Mouse (Mus musculus) stomach, embryonic 14.5 days (tissue): Measurements from ENCODE around the gene E130309D02Rik. TPM values are rescaled to one million over a fixed set of nuclear protein-coding genes. Genes with fewer than 3 reads are reported as not detected.
A peak's percentile ranks its signal among the peaks of the same experiment; 100 is the strongest.

Source experiments
- ATAC-seq: fragments of 200-750 bp; cut with Nextera tagmentation; 2 replicates; pipeline ENCODE4 v1.8.0; 2017; ENCODE audit warnings: low read depth, moderate TSS enrichment; ENCODE audit not compliant: insufficient number of reproducible peaks, insufficient read depth, low FRiP score
- H3K27ac ChIP-seq: fragments of 300-500 bp; sonication (generic); 2 replicates; pipeline ENCODE4 v1.5.1; 2014; ENCODE audit warnings: mild to moderate bottlenecking, low read length, moderate library complexity, mixed read lengths
- H3K27me3 ChIP-seq: fragments of 300-500 bp; sonication (generic); 2 replicates; pipeline ENCODE4 v1.6.1; 2014; ENCODE audit warnings: low read length, control low read depth, mixed read lengths; ENCODE audit not compliant: control insufficient read depth, insufficient read depth
- H3K36me3 ChIP-seq: fragments of 300-500 bp; sonication (generic); 2 replicates; pipeline ENCODE4 v1.6.1; 2014; ENCODE audit warnings: mild to moderate bottlenecking, control low read depth, low read length, moderate library complexity, mixed read lengths; ENCODE audit not compliant: control insufficient read depth, insufficient read depth
- H3K4me1 ChIP-seq: fragments of 300-500 bp; sonication (generic); 2 replicates; pipeline ENCODE4 v1.6.1; 2014; ENCODE audit warnings: low read length, control low read depth, mixed read lengths; ENCODE audit not compliant: control insufficient read depth, insufficient read depth
- H3K4me2 ChIP-seq: fragments of 300-500 bp; sonication (generic); replicated peaks from 2 replicates; pipeline ENCODE4 v1.6.1; 2014; ENCODE audit warnings: low read depth, low read length, control low read depth
- H3K4me3 ChIP-seq: fragments of 300-500 bp; sonication (generic); 2 replicates; pipeline ENCODE4 v1.5.1; 2014; ENCODE audit warnings: low read depth, low read length, control low read depth
- H3K9ac ChIP-seq: fragments of 300-500 bp; sonication (generic); replicated peaks from 2 replicates; pipeline ENCODE4 v1.6.1; 2014; ENCODE audit warnings: low read depth, mild to moderate bottlenecking, control low read depth, low read length, moderate library complexity, mixed read lengths
- H3K9me3 ChIP-seq: fragments of 300-500 bp; sonication (generic); 2 replicates; pipeline ENCODE4 v1.6.1; 2016; ENCODE audit warnings: low read depth, low read length, control low read depth; ENCODE audit not compliant: control insufficient read depth
- WGBS: fragments of 180-500 bp; shearing (Covaris S2); extraction: QIAGEN DNeasy Blood & Tissue Kit; methylation state at CpG from one replicate; pipeline ENCODE4 v1.1.7; 2014; 5-methylcytosine and 5-hydroxymethylcytosine counted together
- polyA plus RNA-seq: library from polyadenylated mRNA; unstranded; fragments of >200 nt; fragmentation: Nextera tagmentation; extraction: Ambion mirVana; gene quantifications from 2 replicates; pipeline ENCODE4 v1.2.1, GENCODE M21; 2014

E130309D02Rik gene
- polyA plus RNA-seq, 1 experiment from 2014 or later: 26.0 TPM

DNA sequence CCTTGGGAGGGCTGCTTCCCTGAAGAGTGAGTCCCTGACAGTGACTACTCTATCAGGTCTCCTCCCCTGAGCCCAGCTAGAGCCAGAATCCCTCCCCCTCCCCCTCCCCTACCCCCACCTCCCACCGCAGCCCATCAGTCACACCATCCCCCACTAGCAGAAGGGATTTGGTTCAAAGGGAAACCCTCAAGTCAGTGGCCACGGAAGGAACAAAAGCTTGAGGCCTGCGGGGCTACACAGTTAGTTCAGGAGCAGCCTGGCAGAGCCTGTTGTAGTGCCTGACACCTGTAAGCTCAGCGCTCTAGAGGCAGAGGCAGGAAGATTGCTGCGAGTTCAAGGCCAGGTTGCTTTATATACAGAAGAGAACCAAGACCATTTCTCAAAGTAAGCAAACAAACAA lies 40.9 kb upstream of the E130309D02Rik start:
- Histone ChIP-seq H3K27me3 (peaks cover 10% of the 10 kb centered on the region; the same call in 1 of the 2 replicates), H3K4me3 (no peak overlapping the region), H3K27ac (no peak overlapping the region), H3K4me1 (no peaks in the 10 kb centered on the region), H3K9me3 (no peaks in the 10 kb centered on the region), H3K9ac (no peak overlapping the region), H3K4me2 (no peak overlapping the region), H3K36me3 (no peaks in the 10 kb centered on the region)
- WGBS: 33% methylated on average over 5 of the region's 5 CpGs
- ATAC-seq: no peak

DNA sequence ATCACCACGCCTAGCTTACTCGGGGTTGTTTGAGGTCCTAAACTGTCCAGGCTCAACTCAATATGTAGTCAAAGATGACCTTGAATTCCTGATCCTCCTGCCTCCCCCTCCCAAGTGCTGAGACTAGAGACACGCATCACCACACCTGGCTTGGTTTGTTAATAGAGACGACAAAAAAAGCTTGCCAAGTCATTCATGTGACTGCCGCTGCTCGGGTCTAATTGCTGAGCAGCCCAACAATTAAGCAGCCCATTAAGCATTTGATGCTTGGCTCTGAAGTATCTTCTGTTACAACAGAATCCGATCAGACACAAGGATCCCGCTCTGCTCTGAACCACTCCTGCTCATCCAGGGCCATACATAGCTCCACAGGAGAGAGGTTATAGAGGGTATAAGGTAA lies 31.2 kb upstream of the E130309D02Rik start:
- 78% methylated on average over 8 of the region's 8 CpGs for WGBS

DNA sequence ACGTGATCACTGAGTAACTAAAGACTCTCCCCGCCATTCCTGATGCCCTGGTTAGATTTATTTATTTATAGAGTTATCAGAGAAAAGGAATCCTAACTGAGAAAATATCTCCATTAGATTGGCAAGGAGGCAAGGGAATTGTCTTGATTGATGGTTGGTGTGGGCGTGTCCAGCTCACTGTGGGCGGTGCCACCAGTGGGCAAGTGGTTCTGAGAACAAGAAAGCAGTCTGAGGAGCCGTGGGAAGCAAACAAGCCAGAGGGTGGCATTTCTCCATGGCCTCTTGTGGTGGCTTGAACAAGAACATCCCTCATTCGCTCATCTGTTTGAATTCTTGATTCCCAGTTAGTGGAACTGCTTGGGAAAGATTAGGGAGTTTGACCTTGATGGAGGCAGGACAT lies 24.4 kb upstream of the E130309D02Rik start:
- no peaks in the 10 kb centered on the region for H3K36me3 ChIP-seq
- H3K4me3 ChIP-seq: no peak overlapping the region
- no peak overlapping the region for H3K9ac ChIP-seq
- H3K4me2 ChIP-seq: no peak overlapping the region
- 54% methylated on average over 6 of the region's 6 CpGs for WGBS
- H3K4me1 ChIP-seq: no peaks in the 10 kb centered on the region
- no peak overlapping the region for H3K27ac ChIP-seq
- no peaks in the 10 kb centered on the region for H3K9me3 ChIP-seq
- ATAC-seq: no peak
- no peaks in the 10 kb centered on the region for H3K27me3 ChIP-seq

More for the DNA sequence above, 31.2 kb upstream of the E130309D02Rik start:
- H3K36me3 ChIP-seq: no peaks in the 10 kb centered on the region
- H3K4me3 ChIP-seq: no peak overlapping the region
- H3K9ac ChIP-seq: no peak overlapping the region
- no peaks in the 10 kb centered on the region for H3K4me1 ChIP-seq
- no peak overlapping the region for H3K4me2 ChIP-seq
- H3K27me3 ChIP-seq: no peaks in the 10 kb centered on the region
- H3K27ac ChIP-seq: no peak overlapping the region
- ATAC-seq: no peak
- no peaks in the 10 kb centered on the region for H3K9me3 ChIP-seq

DNA sequence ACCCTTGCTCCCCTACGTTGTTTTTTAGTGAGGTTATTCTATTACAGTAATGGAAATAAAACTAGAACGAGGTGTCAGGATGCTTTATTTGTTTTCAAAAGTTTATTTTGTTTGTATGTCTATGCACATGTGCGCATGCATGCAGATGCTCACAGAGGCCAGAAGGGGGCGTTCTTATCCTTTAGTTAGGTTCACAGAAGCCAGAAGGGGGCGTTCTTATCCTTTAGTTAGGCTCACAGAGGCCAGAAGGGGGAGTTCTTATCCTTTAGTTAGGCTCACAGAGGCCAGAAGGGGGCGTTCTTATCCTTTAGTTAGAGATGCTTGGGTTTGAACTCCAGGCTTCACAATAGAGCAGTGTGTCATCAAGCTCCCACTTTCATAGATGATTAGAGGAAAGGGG lies 21.4 kb upstream of the E130309D02Rik start:
- 58% methylated on average over 6 of the region's 6 CpGs for WGBS
- H3K27ac ChIP-seq: no peak overlapping the region
- no peak overlapping the region for H3K4me2 ChIP-seq
- no peak for ATAC-seq
- no peak overlapping the region for H3K4me3 ChIP-seq
- no peak overlapping the region for H3K9ac ChIP-seq
- H3K4me1 ChIP-seq: no peaks in the 10 kb centered on the region
- no peaks in the 10 kb centered on the region for H3K9me3 ChIP-seq
- no peaks in the 10 kb centered on the region for H3K36me3 ChIP-seq
- H3K27me3 ChIP-seq: no peaks in the 10 kb centered on the region

DNA sequence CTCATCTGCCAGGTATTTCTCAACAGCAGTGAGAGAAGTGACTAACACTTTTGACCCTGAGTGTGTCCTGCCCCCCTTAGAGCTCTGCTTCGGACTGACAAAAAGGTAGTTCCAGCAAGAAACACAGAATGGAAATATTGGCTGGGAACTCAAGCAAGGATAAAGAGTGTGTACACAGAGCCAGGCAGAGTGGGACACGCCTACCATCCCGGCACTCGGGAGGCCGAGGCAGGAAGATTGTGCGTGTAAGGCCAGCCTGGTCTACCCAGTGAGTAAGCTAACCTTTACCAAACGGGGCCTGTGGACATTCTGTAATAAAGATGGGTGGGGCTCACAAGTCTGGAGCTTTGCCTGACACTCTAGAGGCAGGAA lies 19.9 kb upstream of the E130309D02Rik start:
- H3K9ac ChIP-seq: no peak overlapping the region
- ATAC-seq: 0 out of 2 replicates have a peak, but pooled peaks have one; percentile 42
- H3K4me2 ChIP-seq: no peak overlapping the region
- H3K4me1 ChIP-seq: 0 out of 2 replicates have a peak, but pooled peaks cover under 1% of the 10 kb centered on the region
- H3K27ac ChIP-seq: no peak overlapping the region
- H3K27me3 ChIP-seq: no peaks in the 10 kb centered on the region
- H3K36me3 ChIP-seq: no peaks in the 10 kb centered on the region
- H3K9me3 ChIP-seq: no peaks in the 10 kb centered on the region
- no peak overlapping the region for H3K4me3 ChIP-seq
- WGBS: 78% methylated on average over 7 of the region's 7 CpGs

DNA sequence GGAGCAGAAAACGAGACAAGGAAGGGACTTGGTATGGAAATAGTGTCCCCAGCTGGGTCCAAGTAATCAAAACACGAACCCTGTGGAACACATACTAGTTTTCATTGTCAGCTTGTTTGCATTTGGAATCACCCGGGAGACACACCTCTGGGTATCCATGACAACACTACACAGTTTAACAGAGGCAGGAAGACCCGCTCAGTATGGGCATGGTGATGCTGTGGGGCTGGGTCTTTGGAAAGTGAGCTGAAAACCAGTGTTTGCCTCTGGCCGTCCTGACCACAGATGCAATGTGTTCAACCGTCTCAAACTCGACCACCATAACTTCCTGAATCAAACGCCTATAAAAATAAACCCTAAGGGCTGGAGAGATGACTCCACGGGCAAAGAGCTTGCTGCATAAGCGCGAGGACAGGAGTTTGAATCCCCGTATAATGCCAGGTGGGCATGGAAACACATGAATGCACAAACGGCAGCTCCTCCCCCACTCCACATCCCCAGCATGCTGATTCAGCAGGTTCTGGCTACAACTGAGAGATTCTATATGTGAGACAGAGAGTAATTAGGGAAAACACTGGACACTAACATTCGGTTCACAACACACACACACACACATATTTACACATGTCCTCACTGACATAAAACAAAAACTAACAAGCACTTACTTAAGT lies 19.4 kb upstream of the E130309D02Rik start:
- H3K4me3 ChIP-seq: no peak overlapping the region
- H3K27me3 ChIP-seq: no peaks in the 10 kb centered on the region
- H3K27ac ChIP-seq: no peak overlapping the region
- 0 out of 2 replicates have a peak, but pooled peaks cover 6% of the 10 kb centered on the region for H3K4me1 ChIP-seq
- H3K9ac ChIP-seq: no peak overlapping the region
- no peaks in the 10 kb centered on the region for H3K9me3 ChIP-seq
- 67% methylated on average over 14 of the region's 14 CpGs for WGBS
- no peak overlapping the region for H3K4me2 ChIP-seq
- ATAC-seq: no peak
- no peaks in the 10 kb centered on the region for H3K36me3 ChIP-seq

DNA sequence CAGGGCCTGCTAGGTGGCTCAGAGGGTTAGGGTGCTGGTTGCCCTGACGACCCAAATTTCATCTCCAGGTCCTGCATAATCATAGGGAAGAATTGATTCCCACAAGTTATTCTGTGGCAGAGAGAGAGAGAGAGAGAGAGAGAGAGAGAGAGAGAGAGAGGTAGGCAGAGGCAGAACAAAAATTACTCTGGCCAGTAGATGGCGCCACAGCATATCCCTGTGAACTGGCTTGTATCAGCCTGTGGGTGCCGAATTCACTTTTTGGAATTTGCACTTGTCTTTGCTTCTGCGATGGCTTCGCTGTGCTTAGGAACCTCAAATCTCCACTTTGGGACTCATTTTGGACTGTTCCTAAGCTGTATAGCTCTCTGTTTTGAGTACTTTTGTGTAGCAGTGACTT lies 18.7 kb upstream of the E130309D02Rik start:
- H3K4me1 ChIP-seq: 0 out of 2 replicates have a peak, but pooled peaks cover 6% of the 10 kb centered on the region
- 20% methylated on average over 5 of the region's 5 CpGs for WGBS
- H3K4me3 ChIP-seq: no peak overlapping the region
- H3K27me3 ChIP-seq: no peaks in the 10 kb centered on the region
- H3K4me2 ChIP-seq: no peak overlapping the region
- no peaks in the 10 kb centered on the region for H3K36me3 ChIP-seq
- no peak for ATAC-seq
- H3K9me3 ChIP-seq: no peaks in the 10 kb centered on the region
- H3K9ac ChIP-seq: no peak overlapping the region
- H3K27ac ChIP-seq: no peak overlapping the region

DNA sequence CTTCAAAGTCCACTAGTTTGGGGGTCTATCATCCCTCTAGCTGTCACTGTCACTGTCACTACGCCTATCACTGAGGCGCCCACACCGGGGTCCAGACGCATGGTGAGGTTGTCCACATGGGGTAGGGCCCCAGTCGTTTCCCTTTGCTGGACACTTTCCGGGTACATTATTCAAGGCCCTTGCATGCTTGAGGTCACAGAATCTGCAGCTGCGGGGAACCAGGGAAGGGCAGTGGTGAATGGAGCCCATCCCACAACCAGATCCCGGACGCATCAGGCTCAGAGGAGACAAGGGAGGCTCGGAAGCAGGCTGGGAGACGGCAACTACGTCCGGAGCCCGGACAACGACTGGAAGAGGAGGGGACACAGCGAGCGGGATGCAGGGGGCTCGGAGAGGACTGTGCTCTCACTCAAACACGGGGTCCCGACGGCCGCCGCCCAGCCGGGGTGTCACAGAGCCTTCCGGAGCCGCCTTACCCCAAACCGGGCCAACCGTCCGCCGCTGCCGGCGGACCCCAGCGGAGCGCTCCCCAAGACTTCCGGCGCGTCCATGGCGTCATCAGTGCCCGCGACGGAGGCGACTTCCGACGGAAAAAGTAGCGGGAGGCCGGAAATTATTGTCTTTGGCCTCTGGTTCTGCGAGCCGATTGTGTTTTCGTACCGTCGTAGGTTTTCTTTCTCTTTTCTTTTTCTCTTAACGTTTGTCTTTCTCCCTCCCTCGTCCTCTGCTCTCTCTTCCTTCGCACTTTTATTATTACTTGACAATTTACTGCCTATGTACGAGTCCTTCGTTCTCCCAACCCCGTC lies 13.7 kb upstream of the E130309D02Rik start, which contains the start of gene Zdhhc4:
TSS of gene Zdhhc4 (minus strand) at position 567 of the 806 bp plus-strand sequence.
- Histone ChIP-seq H3K4me1 (peaks cover 12% of the 10 kb centered on the region), H3K27me3 (no peaks in the 10 kb centered on the region), H3K27ac (no peak within 1 kb of the TSS), H3K9me3 (no peaks in the 10 kb centered on the region), H3K4me2 (peak within 1 kb of the TSS; percentile 92), H3K36me3 (peaks cover 22% of the 10 kb centered on the region), H3K4me3 (peak within 1 kb of the TSS; percentile 57), H3K9ac (peak within 1 kb of the TSS; percentile 54)
- under 1% methylated on average over 57 of the region's 57 CpGs for WGBS
- peak; percentile 70; the same call in 1 of the 2 replicates for ATAC-seq
